Mouse (Mus musculus) urinary bladder, postnatal 10 days (tissue): Measurements from ENCODE around the gene Eif3d.
"Not testable (repeated sequence)": the region's sequence is repeated elsewhere in the genome, so short reads cannot be mapped to it uniquely, and the experiment has no call there.

Source experiments
- DNase-seq: peaks from one replicate; pipeline ENCODE4 v3.0.0; 2022; ENCODE audit warnings: low spot score

Gene Eif3d

DNA sequence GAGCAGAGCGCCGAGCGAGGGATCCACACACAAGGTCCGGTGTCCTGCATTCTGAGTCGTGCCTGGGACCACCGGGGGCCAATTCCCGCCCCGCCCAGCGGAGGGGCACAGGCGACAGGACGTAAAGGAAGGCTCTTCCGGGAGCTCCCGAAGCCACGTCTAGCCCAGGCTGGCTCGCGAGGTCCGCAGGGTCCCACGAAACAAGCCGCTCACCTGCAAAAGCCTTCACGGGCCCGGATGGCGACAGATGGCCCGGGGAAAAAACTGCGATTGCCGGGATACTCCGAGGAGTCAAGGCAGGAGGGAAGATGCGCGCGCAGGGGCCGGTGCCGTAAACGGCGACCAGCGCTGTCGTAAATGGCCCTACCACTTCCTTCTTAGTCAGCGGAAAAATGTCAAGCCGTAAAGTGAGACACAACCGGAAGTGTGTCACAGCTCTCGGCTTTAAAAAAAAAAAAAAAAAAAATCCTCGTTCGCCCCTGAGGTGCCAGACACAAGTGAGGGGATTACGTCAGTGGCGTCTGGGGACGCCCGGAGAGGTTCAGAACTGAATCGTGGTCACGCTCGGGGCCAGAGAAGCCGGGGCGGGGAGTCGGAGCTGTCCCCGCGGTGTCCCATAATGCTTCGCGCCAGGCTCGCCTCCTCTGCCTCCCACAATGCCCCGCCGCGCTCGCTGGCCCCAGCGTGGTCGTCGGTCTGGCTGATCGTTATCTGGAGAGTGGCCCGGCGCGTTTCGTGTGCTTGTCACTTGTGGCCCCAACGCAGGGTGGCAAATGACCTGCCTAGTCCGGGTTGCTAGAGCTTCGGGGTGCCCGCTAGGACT is at the start of gene Eif3d:
Eif3d (minus strand) TSS at position 344 of the 823 bp plus-strand sequence.
- DNase-seq, result peak; percentile 90

DNA sequence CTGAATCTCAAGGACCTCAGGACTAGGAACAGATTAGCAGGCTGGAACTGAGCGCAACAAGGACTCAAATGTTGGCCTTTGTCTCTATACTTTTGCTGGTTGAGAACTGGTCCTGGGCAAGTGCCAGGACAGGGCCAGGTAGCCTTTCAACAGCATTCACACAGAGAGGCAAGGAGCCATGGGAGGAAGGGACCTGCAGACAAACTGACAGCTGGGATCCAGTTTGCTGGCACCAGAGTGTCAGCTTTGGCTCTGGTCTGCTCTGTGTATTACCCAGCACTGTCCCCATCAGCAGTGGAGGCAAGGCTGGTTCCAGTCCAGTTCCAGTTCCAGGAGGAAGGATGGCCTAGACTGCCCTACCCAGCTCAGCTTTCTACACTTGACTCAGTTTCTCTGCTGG is 43.4 kb upstream of the Eif3d start:
- no peak for DNase-seq

DNA sequence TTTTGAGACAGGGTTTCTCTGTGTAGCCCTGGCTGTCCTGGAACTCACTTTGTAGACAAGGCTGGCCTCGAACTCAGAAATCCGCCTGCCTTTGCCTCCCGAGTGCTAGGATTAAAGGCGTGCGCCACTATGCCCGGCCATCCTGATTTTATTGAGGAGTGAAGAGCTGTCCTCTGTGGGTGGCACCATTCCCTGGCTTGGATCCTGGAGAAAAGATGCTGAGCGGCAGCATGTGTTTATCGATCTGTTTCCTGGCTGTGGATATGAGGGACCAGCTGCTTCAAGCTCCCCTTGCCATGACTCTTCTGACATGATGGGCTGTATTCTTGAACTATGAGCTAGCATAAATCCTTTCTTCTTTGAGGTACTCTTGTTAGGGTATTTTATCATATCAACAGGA is 37.6 kb upstream of the Eif3d start:
- DNase-seq, result not testable (repeated sequence)

DNA sequence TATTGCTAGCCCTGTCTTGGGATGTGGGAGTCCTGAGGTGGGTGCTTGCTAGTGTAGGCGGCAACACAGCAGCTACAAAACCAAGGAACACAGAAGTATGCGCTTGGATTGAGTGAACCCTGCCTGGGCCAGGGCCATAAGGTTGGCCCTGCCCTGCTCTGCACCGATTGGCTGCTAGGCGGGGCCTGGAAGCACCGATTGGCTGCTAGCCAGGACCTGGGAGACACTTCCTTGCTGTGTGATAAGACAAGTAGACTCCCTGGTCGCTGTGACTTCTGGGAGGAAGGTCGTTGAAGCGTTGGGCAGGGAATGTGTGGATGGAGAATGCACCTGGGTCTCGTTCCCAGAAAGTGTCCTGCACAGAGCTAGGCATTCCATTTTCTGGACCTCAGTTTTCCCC is 33.3 kb upstream of the Eif3d start:
- no peak for DNase-seq

DNA sequence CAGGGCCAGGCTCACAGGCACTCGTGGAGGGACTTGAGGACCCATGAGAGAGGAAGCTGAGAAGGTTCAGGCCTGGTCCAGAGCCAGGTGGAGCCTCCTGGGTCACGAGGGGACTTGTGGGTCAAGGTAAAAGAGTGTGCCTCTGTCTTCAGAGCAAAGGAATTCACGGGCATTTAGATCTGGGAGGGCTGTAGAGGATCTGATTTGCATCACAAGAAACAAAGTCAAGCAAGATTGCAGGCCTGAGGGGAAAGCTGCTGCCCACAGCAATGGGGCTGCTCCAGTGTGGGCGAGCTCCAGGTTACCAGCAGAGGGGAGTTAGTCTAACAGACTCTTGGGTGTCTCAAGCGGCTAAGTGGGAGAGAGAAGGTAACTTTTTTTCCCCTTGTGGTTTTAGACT is 30.8 kb upstream of the Eif3d start:
- no peak for DNase-seq

DNA sequence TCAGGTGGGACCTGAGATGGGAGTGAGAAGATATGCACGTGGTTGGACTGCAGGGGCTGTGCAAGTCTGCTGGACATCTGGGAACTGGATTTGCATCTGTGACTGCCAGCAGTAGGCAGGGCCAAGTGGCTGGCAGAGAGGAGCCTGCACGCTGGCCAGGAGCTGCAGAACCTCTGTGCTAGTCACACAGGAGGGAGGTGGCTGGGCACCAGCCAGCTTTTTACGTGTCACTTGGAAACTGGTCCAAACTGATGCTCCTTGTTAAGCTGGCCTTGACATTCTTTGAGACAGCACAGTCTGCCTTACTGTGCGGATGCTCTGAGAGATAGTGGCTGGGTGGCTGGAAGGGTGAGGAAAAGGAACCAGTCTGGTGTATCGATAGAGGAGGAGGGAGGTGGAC is 17.9 kb upstream of the Eif3d start:
- no peak for DNase-seq

DNA sequence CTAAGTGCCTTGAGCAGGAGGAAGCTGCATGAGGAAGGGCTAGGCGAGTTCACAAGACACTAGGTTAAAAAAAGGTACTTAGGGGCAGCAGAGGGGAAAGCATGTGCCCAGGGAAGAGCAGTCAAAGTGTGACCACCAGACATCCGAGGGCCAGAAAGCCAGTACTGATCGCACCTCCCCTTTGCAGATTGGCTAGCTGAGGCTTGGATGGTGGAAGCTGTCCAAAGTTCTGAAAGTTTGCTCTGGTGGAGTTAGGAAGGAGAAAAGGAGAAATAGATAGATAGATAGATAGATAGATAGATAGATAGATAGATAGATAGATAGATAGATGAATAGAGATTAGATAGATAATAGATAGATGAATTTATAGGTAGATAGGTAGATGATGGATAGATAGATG is 12.8 kb upstream of the Eif3d start:
- DNase-seq, result no peak

DNA sequence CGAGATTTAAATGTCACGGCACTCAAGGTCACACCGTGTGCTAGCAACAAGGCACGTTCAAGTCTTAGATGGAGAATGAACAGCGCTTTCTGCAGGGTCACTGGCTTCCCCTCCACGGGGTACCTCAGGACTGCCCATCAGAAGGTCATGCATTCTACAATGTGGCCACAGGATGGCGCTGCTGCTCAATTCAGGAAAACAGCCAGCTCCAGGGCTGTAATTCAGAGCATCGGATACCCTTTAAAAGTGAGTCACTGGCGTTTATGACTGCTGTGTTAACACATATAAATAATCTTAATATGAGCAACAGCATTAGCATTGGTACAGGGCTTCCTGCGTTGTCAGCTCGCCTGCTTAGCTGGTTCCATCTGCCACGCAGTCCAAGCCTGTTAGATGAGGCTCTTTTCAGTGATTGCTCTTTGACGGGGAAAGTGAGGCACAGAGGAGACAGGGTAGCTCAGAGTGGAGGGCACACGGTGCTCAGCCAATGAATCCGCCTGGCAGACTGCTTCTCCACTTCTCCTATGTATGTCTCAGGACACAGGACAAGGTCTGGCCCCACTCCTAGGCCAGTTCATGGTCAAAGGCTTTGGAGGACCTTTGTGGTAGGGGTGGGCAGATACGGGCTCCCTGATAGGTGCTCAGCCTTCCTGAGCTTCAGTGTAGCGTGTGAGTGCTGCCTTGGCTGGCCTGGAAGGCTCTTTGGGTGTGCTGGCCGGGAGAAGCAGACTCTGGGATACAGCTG is 11.8 kb upstream of the Eif3d start:
- no peak for DNase-seq

DNA sequence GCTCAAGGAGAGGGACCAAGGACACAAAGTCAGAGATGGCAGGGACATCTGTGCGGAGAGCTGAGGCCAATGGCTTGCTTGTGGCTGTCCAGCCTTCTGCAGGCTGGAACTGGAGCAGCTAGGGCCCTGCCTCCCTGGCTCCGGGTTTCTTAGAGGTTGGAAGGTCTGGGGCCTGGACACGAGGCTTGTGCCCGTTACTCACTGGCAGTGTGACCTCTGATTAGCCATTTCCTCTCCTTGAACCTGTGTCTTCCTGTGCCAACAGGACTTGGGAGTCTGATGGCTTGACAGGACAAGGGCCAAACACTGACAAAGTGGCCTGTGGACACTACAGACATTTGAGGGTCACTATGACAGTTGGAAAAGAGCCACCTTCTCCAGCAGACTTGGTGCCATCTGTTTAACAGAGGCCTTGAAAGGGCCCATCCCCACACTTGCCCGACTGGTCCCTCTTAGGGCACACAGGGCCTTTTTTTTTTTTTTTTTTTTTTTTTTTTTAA is 10.6 kb upstream of the Eif3d start:
- DNase-seq, result no peak

DNA sequence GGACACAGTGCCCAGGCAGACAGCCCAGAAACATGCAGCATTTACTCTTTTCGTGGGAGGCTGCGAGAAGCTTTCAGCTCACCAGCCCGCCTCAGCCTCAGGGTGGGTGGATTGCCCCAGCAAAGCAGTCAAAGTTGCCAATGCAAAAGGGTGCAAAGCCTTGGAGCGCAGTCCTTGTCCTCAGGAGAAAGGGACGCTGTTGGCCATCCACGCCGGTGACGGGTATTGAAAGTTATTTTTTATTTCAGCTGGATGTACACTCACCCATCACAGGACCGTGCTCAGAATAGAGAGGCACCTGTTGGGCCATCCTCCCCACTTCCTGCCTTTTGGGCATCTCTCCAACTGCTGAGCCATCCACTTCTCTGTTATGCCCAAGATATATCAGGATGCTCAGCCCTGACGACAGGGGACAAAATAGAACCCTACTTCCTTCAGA is 8.8 kb upstream of the Eif3d start:
- DNase-seq, result no peak

DNA sequence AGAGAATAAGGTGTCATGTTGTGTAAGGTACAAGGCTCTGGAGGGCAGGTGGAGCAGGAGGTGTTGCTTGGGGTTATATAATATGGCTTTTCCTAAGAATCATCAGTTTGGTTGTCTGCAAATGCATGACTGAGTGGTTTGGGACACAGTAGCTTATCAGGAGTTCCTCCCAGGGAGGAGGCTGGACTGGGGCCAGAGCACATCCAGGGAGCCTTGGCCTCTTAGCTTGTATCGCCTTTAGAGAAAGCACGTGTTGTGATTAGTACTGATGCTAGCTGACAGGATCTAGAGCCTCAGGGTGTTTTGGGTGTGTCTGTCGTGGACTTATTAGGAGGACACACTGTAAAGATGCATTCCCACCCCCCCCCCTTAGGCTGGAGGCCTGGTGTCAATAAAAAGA is 7.0 kb upstream of the Eif3d start:
- DNase-seq, result no peak

DNA sequence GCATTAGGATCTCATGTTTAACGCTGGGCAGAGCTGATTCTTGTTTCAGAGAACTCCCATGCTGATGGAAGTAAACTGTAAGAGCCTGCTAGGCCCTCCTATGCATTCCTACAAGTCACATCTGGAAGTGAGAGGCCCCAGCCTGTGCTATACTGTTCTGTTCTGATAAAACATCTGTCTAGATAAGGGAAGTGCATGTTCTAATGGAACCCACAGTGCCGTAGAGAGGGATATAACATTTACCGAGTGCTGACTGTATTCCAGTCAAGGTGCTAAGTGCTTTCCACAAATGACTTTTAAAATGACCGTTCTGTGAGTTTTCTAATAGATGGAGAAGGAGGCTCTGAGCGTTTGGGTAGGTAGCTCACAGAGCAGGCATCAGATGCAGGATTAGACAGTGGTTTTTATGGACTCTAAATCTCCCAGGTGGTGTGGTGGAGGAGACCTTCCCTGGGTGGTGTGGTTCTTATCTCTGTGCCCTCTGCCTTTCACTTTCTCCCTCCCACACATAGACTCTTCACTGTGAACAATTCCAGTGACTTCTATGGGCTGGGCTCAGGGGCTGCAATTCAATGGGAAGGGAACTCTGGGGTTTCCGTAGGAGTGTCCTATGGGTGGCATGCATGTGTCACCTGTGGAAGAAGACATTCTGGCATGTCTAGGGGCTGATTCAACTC is 3.7 kb upstream of the Eif3d start:
- no peak for DNase-seq

DNA sequence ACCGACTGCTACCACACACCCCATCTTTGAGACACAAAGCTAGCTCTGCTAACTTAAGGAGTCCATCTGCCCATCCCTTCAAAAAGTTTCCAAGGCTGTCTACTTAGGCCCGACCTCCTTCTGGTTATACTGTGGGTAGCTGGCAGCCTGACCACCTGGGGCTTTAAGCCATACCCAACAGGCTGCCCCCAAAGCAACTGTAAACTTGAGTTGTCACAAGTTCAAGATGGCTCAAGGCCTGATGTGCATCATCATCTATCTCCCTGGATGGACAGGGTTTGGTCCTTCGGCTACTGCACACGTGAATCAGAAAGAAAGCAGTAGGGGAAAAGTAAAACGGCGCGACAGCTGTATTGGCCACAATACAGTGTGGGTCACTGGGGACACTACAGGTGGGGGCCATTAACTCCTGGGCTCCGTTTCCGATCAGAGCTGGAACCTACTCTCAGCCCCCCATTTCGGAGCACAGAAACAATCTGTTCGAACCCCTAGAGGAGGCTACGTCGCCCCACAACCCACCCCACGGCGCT is 608 bp downstream of the Eif3d start:
- DNase-seq, result no peak

DNA sequence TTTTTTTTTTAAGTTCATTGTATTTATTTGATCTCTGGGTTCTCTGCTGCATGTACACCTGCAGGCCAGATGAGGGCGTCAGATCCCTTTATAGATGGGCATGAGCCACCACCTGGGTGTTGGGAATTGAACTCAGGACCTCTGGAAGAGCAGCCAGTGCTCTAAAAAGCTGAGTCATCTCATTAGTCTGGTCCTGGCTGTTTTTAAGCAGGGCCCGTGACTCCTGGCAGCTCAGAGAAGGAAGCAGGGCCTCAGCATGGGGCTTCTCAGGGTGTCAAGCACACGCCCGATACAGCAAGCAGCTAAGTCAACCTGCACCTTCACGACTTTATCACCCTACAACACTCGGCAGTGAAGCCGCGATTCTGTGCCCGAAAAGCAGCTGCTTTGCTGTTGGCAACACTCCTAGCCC is 5.5 kb downstream of the Eif3d start:
- no peak for DNase-seq

DNA sequence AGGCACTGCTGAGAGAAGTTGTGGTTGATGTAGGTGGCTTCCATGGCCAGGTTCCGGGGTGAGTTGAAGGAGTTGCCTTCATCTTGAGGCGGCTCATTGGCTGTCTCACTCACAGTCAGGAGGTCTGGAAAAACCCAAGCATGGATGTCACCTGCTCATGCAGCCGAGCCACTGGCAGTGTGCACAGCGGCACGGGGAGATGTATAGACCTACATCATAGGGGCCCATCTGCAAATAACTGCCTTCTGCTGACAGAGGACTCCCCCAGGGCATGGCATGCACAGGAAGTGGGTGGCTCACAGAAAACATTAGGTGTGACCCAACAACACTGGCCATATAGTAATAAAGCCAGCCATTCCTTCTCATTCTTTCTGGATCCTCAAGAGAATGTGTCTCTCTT is 8.2 kb downstream of the Eif3d start:
- DNase-seq, result no peak

DNA sequence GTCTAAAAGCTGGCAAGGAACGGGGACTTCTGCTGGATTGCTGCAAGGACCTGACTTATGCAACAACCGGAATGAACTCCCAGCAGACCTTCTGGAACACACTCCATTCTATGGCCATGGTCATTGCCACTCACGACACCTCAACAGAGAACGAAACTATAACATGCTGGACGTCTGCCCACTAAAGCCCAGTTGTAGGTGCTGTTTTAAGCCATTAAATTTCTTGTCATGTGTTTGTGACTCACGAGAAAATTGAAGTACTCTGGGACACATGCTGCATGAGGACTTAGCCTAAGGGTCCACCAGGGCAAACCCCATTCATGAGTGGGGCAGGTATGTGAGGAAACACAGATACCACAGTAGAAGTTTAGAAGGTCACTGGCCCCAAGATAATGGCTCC is 9.9 kb downstream of the Eif3d start:
- no peak for DNase-seq

DNA sequence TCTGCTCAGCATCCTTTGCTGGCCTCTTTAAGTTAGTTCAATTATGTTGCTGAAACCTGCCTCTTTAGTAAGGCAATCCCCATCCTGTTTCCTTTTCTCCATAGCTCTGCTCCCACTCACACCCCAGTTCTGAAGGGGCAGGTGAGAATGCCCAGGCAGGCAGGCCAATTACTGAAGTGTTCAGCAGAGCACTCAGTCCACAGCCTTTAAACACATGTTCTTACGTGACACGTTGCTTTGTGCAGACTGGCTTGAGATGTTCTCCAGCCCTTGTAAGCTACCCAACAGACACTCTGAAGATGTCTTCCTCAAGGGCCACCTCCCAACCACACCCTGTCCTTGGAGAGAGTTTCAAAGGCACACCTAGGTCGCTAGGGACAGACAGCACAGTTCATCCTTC is 12.5 kb downstream of the Eif3d start:
- DNase-seq, result no peak

DNA sequence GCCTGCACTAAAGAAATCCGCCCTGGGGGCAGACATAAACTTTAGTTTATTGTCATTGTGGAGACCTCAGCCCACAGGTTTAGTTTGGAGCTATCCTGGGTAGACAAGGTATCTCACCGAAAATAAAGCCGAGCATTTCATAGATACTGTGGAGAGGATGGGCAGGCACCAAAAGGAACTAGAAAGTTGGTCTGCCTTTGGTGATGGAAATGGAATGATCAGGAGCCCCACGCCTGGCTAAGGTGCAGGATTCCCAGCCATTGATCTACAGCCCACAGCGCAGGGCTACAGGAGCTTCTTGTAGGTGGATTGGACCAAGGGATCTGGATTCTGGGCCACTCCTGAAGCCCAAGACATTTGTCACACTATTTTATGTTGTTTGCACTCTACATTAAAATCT is 13.0 kb downstream of the Eif3d start:
- no peak for DNase-seq

DNA sequence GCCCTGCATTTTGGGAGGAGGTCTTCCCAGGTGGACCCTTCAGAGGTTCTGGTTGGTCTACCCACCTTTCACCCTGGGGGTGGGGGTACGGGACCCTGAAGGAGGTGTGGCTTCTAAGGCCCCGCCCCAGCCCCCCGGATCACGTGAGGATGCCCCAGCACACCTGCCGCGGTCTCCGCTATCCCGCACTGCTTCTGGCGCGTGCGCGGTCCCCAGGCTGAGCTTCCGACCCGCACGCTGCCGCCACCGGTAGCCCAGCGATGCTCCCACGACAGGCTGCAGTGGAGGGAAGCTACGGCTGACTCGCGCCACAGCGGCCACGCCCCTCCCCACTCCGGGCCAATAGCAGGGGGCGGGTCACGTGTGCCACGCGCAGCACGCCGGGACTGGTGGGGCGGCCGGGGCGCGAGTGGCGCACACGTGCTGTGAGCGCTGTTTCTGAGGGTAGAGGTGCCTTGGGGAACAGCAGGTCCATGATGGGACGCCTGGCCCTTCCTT is 14.2 kb downstream of the Eif3d start, which contains the start of gene Foxred2:
Foxred2 (minus strand) TSS at position 319 of the 498 bp plus-strand sequence.
- DNase-seq, result peak; percentile 20

DNA sequence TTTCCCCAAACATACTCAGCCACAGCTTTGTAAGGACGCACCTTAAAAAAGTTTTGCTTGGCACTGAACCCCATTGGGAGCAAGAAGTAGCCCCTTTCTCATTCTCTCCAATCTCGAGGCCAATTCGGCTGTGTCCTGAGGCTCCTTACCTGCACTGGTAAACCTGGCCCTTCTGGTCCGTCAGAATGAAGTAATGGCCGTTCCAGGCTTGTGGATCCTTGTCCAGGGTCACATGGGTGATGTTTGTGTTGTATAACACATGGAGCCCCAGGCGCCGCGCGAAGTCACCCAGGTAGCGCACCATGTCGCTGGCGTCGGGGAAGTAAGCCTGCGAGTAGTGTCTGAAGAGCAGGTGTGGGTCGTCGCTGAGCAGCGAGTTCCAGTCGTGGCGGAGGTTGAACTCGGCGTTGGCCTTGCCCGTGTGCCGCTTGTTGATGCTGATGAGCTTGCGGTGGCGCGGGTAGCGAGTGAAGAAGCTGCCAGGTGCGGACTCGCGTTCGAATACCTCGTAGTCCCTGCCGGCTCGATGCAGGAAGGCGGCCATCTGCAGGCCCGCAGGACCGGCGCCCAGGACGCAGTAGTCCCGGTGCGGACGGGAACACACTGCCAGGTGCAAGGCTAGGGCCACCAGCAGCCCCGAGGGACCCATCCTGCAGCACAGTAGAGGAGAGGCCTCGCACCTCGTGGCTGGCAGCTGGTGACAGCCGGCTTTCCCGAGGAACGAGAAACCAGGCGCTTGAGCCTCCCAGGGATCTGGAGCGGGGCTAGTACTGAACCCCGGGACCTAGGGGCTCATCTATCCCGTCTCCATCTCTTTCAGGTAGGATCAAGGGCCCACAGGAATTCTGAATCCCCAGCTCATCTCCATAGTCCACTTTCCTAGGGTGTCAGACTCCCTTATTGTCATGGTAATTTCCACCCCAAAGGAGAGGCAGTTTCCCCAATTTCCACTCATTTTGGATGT is 14.9 kb downstream of the Eif3d start:
- no peak for DNase-seq

DNA sequence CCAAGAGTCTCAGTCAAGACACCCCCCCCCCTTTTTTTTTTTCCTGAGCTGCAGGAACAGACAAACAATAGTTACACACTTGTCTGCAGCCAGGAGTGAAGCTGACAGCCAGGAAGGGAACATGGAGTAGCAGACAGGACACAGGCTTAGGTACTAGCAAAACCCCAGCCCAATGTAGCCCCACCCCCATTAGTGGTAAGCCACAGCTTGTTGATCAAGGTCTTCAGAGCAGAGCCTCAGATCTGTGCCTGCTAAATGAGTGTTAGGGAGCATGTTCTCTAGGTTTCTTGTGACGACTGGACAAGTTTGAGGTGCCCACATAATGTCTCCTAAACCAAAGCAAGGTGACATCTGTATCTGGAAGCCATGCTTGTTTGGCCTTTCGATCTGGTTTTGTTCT is 16.3 kb downstream of the Eif3d start:
- DNase-seq, result no peak
